Mouse (Mus musculus) heart, postnatal 0 days (tissue): ENCODE results near the gene Brca1.

Experiments
- CTCF ChIP-seq: IDR thresholded peaks from 2 replicates; pipeline ENCODE4 v1.5.1; 2016; ENCODE audit warnings: antibody characterized with exemption, control low read depth, low read depth
- EP300 ChIP-seq: IDR thresholded peaks from 2 replicates; pipeline ENCODE4 v1.6.1; 2016; ENCODE audit warnings: antibody characterized with exemption, low read depth

DNA sequence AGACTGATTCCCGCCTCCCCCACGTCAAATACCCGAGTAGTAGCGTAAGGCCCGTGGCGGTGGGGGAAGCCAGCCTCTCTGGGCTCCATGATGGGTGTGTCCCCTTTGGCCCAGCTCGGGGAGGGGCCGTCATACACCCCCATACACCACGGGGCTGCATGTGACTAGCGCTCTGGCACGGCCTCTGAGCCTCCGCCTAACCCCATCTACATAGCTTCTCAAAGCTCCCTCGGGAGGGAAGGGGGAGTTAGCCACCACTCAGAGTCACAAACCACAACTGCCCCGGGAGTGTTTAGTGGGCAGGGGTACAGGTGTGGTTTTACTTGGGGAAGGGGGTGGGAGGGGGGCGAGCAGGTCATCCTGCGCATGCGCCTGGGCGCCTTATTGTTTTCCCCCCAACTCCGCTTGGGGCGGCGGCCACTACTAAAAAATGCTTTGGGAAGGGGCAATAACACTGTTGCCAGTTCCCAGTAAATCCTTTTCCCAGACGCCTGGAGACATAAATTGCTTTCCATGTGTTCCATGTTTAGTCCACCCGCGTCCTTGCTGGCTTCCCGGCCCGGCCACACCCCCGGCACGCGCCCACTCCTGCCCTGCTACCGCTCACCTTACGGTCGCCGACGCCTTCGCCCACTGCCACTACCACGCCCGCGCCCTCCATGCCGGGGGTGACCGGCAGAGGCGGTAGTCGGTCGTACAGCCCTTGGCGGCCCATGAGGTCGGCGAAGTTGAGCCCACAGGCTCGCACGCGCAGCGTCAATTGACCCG lies 86.5 kb downstream of the Brca1 start:
- TF ChIP-seq CTCF (peak; percentile 17; the same call in 1 of the 2 replicates), EP300 (no peak)
